Mouse (Mus musculus) right cerebral cortex, postnatal 4 days (tissue): Measurements from ENCODE around the gene Pde10a.
"Not testable (repeated sequence)": the region's sequence is repeated elsewhere in the genome, so short reads cannot be mapped to it uniquely, and the experiment has no call there.

Experiments used
- DNase-seq: peaks from one replicate; pipeline ENCODE4 v3.0.0-alpha.2; 2022

The Pde10a gene

DNA sequence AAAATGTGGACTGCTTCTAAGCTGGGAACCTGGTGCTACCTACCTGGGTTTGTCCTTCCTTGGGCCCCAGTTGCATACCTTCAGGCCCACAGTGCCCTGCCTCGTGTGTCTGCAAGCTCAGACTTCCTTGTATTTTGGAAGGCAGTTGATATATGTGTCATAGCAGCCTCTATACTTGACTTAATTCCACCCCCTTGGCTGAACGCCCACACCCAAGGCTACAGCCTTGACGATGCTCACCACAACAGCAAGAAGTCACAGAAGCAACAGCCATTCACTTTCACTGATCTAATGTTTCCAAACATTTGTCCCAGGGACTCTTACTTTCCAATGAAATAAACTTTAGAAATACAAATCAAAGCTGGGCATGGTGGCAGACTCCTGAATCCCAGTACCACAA is 123.1 kb downstream of the Pde10a start:
- DNase-seq = no peak

- DNase-seq = no peak
Observed at GRCm38 (mm10) chr17:8652681-8653262, 127.6 kb downstream of the Pde10a start.

DNA sequence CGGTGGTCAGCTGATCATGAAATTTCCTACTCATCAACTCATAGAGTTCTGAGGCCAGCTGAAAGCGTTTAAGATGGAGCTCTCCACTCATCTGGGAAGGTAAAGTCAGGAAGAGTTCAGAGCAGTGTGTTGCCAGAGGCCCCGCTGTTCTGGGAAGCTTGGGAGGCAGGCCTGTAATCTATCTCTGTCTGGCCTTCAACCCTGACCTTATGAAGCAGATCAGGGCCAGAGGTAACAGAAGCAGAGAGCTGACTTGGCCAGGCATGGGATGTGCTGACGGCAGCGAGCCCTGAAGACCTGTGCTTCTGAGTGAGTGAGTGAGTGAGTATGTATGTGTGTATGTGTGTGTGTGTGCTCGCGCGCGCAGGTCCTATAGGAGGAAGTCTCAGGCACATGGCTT is 132.5 kb downstream of the Pde10a start:
- DNase-seq = no peak

DNA sequence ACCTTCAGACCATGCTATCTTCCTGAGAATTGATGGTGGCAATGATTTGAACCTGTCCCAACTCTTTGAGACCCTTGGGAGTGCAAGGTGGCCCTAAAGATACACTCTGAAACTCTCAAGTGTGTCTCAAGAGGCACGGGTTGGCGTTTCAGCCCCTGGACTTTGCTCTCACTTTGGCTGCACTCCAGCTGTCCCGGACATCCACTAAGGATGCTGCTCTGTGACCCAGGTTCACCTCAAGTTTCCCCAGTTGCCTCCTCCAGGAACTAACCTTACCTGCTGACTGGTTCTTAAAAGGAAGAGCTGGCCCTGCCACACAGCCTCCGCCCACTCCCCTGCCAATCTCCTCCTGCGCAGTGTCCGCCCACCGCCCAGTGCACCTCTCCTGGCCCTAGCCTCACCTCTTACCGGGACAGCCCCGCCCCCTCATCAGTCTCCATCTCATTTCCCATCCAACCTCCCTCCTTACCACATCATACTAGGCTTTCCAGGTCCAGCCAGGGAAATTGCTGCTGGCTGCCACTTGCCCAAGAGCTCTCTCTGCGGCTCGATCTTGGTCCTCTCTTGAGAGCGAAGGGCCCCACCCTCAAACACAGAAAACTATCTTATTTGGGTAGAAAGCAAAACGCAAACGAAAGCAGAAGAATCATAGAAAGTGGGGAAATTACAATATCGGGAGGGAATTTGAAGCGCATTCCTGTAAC is 133.7 kb downstream of the Pde10a start:
- DNase-seq = no peak

- no peak for DNase-seq
Observed at GRCm38 (mm10) chr17:8666912-8667311, 141.7 kb downstream of the Pde10a start.

- DNase-seq = no peak
Observed at GRCm38 (mm10) chr17:8674651-8675050, 149.5 kb downstream of the Pde10a start.

DNA sequence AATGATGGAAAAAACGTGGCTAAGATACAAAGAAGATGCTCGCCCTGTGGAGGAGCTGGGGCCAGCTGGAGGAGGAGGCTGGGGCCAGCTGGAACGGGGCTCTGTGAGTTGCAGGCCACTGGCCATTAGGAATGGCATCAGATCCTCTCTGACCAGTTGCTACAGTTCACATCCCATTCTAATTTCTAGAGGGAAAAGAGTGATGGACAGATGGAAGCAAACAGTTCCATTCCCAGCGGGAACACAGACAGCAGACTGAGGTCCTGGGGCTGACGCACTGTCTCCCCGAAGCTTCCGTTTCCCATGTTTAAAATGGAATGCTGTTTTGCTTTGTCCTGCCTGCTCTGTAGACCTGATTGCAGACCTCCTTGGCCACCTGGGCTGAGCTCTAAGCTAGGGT is 161.2 kb downstream of the Pde10a start:
- no peak for DNase-seq

- no peak for DNase-seq
Observed at GRCm38 (mm10) chr17:8688096-8688495, 162.9 kb downstream of the Pde10a start.

GRCm38 (mm10) chr17:8698265-8698664 is 173.1 kb downstream of the Pde10a start:
- no peak for DNase-seq

GRCm38 (mm10) chr17:8698793-8699192 is 173.6 kb downstream of the Pde10a start:
- DNase-seq = no peak

DNA sequence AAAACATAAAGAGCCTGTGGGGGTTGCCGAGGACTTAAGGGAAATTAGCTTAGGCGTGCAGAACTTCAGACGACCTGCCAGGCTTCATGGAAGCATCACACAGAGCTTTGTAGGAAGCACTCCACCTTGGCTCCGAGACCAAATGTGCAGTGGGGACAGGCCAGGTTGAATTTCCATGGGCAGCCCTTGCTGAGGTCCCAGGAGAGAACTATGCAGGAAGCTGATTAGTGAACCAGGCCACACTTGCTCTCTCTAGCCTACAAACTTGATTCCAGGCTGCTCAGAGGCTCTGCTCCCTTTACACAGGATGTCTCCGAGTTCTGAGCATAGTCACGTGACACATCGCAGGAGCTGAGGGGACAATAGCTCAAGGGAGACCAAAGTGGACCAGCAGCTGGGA is 175.9 kb downstream of the Pde10a start:
- no peak for DNase-seq

DNA sequence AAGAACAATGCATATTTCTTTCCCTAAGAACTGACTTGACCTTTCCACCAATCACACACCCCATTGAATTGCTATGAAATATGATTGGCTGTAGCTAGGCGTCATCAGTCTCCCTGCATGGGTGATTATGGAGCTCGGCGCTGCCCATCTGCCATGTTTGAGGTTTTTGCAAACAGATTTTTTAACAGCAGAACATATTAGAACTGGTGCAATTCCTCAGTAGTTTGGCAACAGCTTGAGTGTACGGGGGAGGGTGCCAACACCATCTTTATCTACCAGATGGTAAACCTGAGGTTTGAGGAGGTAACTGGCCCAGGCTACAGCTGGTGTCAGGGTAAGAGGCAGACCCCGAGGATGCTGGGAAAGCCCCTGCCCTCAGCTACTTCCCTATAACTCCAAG is 177.3 kb downstream of the Pde10a start:
- DNase-seq = peak; percentile 32

GRCm38 (mm10) chr17:8708006-8708405 is 182.8 kb downstream of the Pde10a start:
- DNase-seq = no peak

DNA sequence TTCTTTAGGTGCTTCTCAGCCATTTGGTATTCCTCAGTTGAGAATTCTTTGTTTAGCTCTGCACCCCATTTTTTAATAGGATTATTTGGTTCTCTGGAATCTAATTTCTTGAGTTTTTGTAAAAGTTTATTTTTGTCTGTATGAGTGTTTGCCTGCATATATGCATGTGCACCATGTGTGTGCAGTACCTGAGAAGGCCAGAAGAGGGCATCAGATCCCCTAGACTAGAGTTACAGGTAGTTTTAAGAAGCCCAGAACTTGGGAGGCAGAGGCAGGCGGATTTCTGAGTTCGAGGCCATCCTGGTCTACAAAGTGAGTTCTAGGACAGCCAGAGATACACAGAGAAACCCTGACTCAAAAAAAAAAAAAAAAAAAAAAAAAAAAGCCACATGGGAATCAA is 187.6 kb downstream of the Pde10a start:
- not testable (repeated sequence) for DNase-seq

GRCm38 (mm10) chr17:8720961-8721360 is 195.8 kb downstream of the Pde10a start:
- no peak for DNase-seq

DNA sequence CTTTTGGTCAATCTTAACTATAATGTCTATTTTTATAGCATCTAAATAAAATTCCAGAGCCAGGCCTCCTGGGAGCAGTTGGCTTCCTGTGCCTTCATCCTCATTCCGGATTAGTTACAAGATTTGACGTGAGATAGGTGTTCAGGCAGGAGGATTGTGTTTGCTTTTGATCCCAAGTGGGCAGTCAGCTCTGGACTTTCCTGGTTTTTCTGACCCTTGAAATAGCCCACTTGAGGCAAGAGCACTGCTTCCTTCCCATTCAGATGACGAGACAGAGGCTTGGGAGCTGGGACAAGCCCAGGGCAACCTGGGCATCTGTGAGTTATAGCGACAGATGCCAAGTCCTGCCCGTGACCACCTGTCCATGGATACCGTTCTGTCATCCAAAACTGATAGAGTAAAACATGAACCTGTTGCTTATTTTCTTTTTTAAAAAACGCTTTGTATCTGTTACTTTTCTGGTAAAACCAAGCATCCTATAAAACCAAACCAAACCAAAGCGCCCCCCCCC is 199.3 kb downstream of the Pde10a start:
- no peak for DNase-seq

DNA sequence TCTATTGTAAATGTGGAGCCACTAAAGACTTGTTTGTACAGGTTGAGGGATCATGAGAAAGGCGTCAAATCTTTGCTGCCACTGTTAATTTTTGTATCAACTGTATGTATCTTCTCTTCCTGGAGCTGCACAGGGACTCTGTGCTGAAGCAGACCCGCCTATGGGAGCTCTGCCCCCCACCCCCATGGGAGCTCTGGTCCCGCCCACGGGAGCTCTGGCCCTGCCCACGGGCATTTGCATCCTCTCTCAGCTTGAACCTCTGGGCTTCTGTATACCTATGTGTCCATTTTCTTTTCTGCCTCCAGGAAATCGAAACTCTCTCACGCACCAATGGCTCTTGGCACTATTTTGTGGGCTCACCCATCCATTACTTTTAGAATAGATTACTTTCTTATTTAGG is 203.5 kb downstream of the Pde10a start:
- no peak for DNase-seq

DNA sequence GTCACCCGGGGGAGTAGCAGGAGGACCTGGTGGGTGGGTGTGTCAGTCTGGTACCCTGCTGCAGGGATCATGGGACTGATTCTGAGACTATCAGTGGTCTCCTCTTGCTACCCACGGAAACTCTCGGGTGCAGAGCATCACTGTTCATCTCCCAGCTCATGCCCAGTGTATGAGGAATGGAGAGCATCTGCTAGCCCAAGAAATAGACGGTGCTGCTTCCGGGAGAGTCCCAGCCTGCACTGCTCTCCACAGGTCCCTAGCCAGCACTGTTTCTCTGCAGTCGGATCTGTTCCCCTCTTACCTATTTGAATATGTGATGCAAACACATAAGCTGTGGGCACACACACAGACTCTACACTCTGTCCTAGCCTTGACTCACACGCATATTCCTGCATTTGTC is 204.6 kb downstream of the Pde10a start:
- DNase-seq = no peak

GRCm38 (mm10) chr17:8731073-8731472 is 205.9 kb downstream of the Pde10a start:
- DNase-seq = no peak

DNA sequence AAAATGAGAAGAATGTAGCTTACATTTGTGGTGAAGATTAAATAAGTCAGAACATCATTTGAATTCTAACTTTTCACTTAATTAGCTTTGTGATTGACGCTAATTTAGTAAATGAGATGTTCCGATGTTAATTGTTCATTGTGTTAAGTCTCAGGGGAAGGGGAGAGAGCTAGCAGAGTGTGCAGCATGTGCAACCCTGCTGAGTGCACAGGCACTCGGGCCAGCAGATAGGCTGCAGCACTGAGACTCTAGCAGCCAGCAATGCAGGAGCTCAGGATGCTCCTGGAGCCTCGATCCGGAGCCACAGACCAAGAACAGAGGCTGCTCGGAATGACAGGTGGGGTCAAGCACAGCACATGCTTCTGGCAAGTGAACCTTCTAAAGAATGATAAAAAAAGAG is 211.1 kb downstream of the Pde10a start:
- no peak for DNase-seq

DNA sequence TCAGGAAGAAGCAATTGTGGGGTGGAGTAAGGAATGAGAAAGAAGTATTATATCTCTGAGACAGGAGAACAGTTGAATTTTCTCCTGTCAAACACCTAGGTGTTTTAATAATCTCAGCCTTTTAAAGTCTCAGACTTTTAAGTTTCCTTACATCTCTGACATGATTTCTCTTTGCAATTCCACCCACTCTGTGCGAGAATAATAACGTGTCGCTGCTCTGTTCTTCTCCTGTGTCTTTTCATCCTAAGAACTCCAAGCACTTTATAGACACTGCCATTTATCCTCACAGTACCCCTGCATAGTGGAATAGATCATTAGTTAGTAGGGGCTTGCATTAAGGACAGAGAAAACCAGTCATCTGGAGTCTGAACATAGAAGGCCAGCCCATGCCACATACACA is 217.6 kb downstream of the Pde10a start:
- DNase-seq = no peak

- no peak for DNase-seq
Observed at GRCm38 (mm10) chr17:8745334-8745733, 220.2 kb downstream of the Pde10a start.

- no peak for DNase-seq
Observed at GRCm38 (mm10) chr17:8749426-8749825, 224.3 kb downstream of the Pde10a start.

- no peak for DNase-seq
Observed at GRCm38 (mm10) chr17:8757576-8757975, 232.4 kb downstream of the Pde10a start.

DNA sequence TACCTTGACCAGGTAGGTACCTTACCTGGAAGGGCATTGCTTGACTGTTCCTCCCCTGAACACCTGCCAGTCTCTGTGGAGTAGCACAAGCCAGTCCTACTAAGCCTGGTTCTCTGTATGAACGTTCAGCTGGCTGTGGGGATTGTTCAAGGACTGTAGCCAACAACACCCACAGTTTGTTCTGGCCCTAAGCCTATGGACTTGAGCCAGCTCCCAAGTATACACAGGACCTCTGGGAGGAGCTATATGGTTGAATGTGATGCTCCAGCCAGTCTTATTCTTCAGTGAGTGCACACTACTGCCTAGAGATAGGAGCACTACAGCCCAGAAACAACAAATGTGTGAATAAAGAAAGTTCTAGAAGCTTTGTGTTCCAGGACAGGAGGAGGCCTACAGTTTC is 238.1 kb downstream of the Pde10a start:
- DNase-seq = no peak
